Mouse (Mus musculus) 3T3-L1 (cell line): Measurements from ENCODE around the gene Apmap.
"Not testable (repeated sequence)": the region's sequence is repeated elsewhere in the genome, so short reads cannot be mapped to it uniquely, and the experiment has no call there.

ENCODE experiments used
- DNase-seq: peaks from one replicate; pipeline ENCODE4 v3.0.0-alpha.2; 2015; ENCODE audit warnings: low read depth, low spot score

Apmap gene

DNA sequence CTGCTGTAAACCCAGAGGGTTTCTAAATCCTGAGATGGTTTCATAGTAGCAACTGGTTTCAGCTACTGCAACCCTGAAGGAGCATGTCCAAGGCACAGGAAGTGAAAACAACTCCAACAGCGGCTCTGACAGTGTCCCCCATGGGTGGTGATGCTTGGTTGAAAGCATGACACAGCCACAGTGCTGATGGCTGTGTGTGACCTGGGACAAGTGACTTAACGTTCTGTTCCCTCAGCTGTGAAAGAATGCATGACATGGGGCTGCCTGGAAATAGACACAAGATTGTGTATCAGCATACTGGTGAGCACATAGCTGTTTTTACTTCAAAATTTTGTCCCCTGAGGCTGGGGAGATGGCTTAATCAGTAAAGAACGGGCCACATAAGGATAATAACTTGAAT, 13.3 kb upstream of the Apmap start:
- DNase-seq, result no peak

GRCm38 (mm10) chr2:150610097-150610496, 1.7 kb upstream of the Apmap start:
- DNase-seq, result no peak

DNA sequence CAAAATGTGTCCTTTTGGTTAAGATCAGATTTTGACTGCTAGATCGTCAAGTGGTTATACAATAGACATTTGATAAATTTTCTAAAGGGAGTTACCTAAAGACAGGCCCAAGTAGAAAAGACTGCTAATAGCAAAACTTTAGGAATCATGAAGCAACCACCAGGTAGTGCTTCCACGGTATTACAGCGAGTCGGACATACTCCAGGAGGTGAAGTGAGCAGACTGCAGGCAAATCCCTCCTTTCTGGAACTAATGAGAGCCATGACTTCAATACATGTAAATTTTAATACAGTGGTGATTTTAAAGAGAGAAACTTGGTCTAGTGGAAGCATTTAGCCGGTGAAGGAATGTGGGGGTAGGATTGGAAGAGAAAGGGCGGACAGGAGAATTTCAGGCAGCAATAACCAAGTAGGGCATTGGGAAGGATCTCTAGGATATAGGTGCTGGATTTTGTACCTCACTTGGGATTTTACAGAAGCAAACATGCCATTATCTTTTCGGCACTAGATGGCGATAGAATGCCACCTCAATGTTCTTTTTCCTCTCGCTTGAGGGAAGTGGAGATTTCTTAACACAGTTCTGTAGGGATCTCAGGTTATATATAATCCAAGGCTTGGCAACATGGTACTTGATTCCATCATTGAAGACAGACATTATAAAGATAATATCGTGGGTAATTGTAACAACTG, 649 bp upstream of the Apmap start:
- peak; percentile 94 for DNase-seq

DNA sequence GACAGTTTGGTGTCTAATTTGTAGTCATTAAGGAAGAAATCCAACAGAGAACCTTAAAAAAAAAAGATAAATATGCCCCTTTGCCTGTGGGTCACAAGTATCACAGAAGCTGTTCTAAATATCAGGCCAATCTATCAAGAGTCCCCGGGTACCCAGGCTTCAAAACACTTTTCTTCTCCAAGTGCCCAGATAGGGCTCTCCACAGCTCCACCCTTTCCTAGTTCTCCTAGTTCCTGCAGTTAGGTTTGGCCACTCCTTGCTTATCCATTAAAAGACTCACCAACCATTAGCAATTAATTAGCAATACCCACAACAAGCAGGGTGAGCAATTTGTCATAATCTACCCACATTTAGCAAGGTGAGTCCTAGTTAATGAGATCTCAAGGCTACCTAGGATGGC, 1.3 kb downstream of the Apmap start:
- no peak for DNase-seq

DNA sequence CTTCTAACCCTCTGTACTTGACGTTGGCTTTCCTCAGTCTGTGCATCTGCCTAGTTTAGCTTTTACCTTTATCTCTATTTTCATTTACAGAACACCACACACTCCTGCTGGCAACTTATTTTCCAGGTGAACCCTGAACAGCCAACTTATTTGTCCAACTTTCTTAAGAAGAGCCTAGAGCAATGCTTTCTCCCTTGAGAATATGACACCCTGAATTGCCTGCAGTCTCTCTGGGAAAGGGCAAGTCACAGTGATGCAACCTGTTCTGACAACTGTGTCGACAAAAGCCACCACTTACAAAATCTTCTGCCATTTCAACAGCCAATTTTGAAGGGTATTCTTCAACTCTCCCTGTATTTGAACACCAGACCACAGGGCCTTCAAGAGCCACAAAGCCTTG, 3.6 kb downstream of the Apmap start:
- DNase-seq, result no peak

DNA sequence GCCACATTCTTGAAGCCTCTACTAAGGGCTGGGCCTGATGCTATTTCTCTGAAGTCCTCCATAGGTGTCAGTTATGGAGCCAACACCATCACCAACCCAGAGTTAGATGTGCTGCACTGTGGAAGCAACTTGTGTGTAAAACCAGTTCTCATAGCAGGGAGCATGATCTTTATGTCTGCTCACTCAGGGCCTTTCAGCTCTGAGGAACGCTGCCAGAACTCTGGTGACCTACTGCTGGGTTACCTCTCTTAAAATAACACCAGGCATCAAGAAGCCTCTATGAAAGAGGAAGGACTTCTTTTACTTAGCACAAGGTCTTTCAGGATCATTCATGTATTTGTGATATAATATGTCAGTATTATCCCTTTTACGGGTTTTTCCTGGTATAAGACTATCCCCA, 6.2 kb downstream of the Apmap start:
- no peak for DNase-seq

GRCm38 (mm10) chr2:150600263-150600662, 8.1 kb downstream of the Apmap start:
- DNase-seq, result no peak

GRCm38 (mm10) chr2:150595411-150596190, 12.8 kb downstream of the Apmap start:
- no peak for DNase-seq

DNA sequence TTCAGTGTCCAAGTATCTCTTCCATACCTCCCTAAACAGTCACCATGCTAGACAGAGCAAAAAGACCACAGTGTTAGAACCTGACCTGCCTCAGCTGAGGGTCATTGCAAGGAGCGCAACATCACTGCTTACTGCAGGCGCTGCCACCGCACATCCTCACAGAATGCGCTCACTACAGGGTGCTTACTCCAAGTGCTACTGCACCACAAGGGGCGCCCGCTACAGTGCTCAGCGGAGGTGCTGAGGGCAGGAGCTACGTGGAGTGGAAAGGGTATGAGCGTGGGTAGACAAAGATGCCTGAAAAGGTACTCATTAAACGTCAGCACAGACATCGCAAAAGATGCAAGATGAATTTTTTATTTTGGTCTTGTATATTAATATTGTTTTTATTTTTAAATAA, 19.3 kb downstream of the Apmap start:
- DNase-seq, result no peak

DNA sequence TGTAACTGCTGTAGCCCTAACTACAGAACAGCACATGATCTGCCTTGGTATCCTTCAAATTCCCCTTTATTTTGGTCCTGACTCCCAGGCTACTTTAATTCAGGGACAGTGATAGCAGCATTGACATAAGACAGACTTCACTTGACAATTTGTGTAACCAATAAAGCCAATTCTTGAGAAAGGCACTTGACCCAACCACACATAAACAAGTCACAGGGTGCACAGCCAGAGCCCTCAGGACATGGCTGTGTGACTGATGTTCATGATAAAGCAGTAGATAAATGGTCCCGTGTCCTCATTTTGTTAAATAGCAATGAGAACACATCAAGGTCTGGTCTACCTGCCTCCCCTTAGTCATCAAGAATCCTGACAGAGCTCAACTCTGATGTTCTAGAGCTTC, 28.7 kb downstream of the Apmap start:
- no peak for DNase-seq

GRCm38 (mm10) chr2:150578603-150579002, 29.8 kb downstream of the Apmap start:
- DNase-seq, result no peak

- no peak for DNase-seq
Measured at GRCm38 (mm10) chr2:150576256-150576655, 32.1 kb downstream of the Apmap start.

DNA sequence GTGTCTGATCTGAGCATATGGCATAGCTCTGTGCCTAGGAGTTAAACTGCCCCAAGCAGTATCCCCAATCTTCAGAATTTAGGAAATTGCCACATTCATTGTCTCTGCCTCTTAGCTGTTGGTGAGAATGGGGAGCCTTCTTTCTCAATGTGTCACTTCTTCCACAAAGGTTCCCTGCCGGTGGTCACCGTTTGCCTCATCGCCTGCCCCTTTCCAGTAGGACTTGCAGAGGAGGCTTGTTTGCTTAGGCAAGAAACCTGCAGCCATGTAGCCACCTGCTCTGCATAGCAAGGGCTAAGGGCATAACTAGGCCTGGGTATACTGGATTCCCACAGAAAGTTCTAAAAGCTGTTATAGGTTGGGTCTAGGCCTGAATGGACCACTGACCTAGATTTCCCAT, 35.9 kb downstream of the Apmap start:
- DNase-seq, result no peak

GRCm38 (mm10) chr2:150570761-150571160, 37.6 kb downstream of the Apmap start:
- DNase-seq, result no peak

DNA sequence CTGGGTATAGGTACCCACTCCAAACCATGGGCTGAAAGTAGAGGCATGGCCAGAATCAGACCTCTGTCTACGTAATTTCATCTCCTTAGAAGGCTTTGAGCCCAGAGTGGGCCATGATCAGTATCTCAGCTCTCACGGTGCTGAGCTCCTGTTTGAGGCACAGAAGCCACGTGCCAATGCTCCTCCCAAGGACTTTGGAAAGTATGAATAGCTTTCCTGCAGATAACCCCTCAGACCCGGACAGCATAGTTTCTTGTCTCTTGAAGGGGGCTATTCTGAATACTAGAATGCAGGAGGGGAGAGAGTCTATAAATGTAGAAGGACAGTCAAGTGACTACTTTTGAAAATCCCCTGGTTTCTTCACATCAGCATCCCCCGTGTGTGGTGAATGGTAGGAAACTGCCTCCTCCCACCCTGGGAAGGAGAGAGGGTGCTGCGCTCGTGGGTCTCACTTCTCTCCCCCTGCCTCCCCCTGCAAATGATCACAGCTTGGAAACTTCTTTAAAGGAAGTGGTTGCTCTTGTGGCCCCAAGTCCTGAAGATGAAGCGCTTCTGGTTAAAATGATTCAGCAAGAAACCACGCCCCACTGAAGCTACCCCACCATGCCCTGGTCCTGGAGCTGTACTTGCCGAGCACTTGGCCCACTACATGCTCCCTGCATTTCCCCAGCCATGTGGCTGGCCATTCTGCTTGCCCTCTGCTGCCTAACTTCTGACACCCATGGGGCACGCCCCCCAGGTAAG, 38.3 kb downstream of the Apmap start, which contains the start of gene Cst7:
TSS of gene Cst7 (plus strand) at position 569 of the 744 bp plus-strand sequence.
- no peak for DNase-seq

DNA sequence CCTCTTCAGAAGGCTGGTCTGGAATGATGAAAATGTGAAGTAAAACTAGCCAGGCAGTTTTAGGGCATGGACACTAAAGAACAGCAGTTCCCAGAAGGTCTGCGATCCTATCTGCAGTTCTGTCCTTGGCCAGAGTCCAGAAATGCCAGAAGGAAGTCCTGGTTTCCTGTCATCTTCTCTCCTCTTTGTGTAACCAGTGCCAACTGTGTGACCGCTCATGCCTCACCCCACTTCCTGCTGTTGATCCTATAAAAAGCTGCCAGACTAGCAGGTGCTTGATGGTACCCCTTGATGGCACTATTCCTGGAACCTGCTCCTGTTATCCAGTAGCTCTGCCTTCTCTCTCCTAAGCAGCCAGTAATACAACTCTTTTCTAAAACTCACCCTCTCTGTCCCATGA, 41.3 kb downstream of the Apmap start:
- DNase-seq, result peak; percentile 6

- DNase-seq, result peak; percentile 65
Measured at GRCm38 (mm10) chr2:150558568-150558967, 49.8 kb downstream of the Apmap start.

GRCm38 (mm10) chr2:150549576-150549975, 58.8 kb downstream of the Apmap start:
- DNase-seq, result not testable (repeated sequence)
